Mouse (Mus musculus): Measurements from ENCODE around the gene Nmnat2.
A peak's percentile ranks its signal among the peaks of the same experiment; 100 is the strongest.

The Nmnat2 gene

DNA sequence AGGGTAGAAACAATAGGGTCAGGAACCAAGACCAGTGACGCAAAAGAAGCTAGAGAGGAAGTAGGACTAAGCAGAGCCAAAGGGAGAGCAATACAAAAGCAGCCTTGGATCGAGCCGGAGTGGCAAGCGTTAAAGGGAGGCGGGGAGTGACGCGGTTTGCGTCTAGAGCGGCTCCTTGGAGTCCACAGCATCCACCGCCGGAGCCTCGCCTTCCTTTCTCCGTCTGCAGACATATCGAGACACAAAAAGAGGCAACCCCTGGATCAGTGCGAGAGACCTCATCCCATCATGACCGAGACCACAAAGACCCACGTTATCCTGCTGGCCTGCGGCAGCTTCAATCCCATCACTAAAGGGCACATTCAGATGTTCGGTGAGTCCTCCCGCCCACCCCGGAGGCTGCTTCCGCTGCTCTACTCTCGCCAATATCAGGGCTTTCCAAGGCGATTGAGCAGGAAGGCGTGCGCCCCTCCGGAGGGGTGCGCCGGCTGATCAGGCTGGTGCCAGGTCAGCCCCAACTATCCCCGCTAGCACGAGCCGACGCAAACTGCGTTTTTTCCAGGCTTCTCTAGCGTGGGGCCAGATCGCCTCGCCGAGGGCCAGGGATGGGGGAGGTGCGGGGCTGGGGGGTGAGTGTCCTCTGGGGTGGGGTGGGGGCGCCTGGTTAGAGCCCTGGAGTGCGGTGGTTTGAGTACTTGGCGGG lies at the start of gene Nmnat2:
TSS of gene Nmnat2 (plus strand) at position 173 of the 703 bp plus-strand sequence.
- DNase-seq (ENCODE audit: low spot score), result peak; percentile 64

GRCm38 (mm10) chr1:152913483-152914460 lies 41.0 kb upstream of the Nmnat2 start:
- no peak for DNase-seq (ENCODE audit: low spot score)

DNA sequence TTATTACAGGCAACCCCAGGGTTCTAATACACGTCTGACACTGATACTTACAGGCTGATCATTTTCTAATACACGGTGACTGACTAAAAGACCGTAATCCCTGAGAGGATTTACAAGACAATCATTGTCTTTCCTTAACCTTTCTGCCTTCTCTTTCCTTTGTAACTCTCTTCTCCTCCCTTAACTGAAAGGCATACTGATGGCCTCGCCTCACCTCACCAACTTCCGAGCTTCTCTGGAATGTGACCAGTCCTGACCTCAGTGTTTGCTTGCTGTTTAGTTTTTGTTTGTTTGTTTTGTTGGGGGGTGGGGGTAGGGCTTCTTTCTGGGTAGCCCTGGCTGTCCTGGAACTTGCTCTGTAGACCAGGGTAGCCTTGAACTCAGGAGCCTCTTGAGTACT lies 39.0 kb upstream of the Nmnat2 start:
- DNase-seq (ENCODE audit: low spot score), result no peak

DNA sequence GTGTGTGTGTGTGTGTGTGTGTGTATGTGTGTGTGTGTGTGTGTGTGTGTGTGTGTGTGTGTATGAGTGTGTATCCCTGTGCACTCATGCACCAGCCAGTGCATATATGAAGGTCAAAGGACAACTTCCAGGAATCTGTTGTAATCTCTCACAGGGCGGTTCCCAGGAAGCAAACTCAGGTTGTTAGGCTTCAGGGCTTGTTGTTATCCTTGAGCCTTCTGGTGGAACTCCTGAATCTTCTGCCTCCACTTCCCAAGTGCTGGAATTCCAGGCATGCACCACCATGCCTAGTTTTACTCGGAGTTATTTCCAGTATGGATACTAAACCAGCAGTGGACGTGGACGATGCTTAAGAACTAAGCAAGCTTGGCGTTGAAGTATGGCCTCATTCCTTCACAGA lies 37.9 kb upstream of the Nmnat2 start:
- no peak for DNase-seq (ENCODE audit: low spot score)

GRCm38 (mm10) chr1:152917626-152918025 lies 37.2 kb upstream of the Nmnat2 start:
- no peak for DNase-seq (ENCODE audit: low spot score)

DNA sequence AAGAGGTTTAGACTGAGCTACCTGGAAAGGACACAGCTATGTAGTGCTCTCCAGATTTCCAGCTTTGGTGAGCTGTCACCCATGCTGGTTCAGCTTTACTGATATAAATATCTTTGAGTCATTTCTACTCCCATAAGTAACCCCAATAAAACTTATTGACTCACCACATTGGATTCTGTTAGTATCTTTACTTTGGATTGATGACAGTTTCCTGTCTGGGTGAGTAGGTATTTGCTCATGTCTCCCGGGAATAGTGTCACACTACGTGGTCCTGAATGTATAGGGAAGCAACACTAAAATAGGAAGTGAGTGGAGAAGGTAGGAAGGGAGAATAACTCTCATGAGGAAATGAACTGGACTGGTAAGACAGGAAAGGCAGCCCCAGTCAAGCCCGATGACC lies 33.0 kb upstream of the Nmnat2 start:
- no peak for DNase-seq (ENCODE audit: low spot score)

DNA sequence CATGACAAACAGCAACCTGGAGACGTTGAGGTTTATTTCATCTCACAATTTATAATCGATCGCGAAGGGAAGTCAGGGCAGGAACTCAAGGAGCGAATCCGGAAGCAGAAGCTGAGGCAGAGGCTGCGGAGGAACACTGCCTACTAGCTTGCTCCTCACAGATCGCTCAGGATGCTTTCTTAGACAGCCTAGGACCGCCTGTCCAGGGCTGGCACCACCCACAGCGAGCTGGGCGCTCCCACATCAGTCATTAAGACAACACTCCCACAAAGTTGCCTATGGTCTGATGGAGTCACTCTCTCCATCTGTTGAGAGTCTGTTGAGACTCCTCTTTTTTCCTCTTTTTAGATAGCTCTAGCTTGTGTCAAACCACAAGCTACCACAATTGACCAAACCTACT lies 20.8 kb upstream of the Nmnat2 start:
- DNase-seq (ENCODE audit: low spot score), result no peak

GRCm38 (mm10) chr1:152935476-152935875 lies 19.3 kb upstream of the Nmnat2 start:
- no peak for DNase-seq (ENCODE audit: low spot score)

- DNase-seq (ENCODE audit: low spot score), result no peak
Observed at GRCm38 (mm10) chr1:152936365-152936764, 18.4 kb upstream of the Nmnat2 start.

- DNase-seq (ENCODE audit: low spot score), result no peak
Observed at GRCm38 (mm10) chr1:152942977-152943376, 11.8 kb upstream of the Nmnat2 start.

DNA sequence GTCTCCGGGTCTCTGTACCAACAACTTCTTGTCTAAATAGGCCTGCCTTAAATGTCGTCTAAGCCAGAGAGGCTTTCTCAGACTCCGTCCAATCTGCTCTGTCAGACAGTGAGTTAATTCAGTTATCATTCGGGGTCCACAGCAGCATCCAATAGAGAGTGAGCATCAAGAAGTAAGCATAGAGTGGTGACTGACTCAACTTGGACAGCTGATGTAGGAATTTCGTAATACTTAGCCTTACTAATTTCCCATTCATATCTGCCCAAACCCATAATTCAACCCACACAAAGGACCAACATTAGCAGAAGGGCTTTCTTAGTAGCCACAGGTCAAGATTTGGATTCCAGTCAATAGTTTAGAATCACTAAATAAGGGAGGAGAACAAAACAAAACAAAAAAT lies 626 bp upstream of the Nmnat2 start:
- DNase-seq (ENCODE audit: low spot score), result no peak

GRCm38 (mm10) chr1:152955564-152956211 lies 895 bp downstream of the Nmnat2 start:
- no peak for DNase-seq (ENCODE audit: low spot score)

- DNase-seq (ENCODE audit: low spot score), result no peak
Observed at GRCm38 (mm10) chr1:152956221-152956620, 1.4 kb downstream of the Nmnat2 start.

GRCm38 (mm10) chr1:152964344-152964743 lies 9.6 kb downstream of the Nmnat2 start:
- no peak for DNase-seq (ENCODE audit: low spot score)

DNA sequence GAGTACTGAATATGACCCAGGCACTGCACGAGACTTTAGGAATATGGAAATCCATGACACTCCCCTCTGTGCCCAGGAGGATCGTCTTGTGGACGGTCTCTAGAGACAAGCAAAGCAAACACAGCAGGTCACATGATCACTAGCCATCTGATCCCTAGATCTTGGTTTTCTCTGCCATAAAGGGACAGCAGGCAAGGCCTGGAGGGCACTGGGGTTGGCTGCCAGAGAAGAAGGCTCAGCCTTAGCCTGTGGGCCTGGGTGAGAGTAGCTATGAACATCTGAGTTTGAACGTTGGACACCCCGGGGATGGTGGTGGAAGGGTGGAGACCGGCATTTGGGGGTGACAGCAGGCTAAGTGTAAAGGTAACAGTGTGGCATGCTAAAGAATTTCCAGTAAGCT lies 11.4 kb downstream of the Nmnat2 start:
- no peak for DNase-seq (ENCODE audit: low spot score)

- DNase-seq (ENCODE audit: low spot score), result no peak
Observed at GRCm38 (mm10) chr1:152966686-152967085, 11.9 kb downstream of the Nmnat2 start.

GRCm38 (mm10) chr1:152969081-152969480 lies 14.3 kb downstream of the Nmnat2 start:
- DNase-seq (ENCODE audit: low spot score), result no peak

DNA sequence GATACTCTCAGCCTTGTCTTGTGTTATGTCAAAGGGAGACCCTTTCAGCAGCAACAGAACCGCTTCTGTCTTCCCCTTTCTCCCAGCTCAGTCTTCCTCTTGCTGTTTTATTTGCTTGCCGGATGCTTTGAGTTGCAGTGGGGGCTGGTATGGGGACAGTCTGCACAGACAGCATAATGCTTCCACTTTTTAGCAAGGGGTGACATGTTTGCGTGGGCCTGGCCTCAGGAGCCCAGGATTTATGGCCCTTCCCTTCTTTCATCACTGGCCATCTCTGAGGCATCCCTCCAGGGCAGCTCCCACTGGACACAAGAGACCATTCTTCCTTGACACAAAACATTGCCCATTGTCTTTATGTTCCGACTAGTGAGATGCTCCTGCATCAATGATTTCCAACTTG lies 18.2 kb downstream of the Nmnat2 start:
- DNase-seq (ENCODE audit: low spot score), result no peak

DNA sequence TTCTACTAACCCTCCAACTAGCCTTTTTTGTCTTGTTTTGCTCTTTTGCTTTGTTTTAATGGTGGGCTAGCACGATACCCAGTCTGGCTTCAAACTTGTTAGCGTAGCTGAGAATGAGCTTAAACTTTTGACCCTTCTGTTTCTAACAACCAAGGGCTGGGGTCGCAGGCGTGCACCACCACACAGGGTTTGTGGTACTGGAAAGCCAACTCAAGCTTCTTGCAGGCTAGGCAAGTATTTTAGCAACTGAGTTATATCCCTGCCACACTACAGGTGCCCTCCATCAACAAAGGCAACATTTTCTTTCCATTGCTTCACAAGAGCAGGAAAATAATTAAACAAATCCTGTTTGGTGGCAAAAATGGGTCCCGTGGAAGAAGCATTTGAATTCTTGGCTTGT lies 18.6 kb downstream of the Nmnat2 start:
- DNase-seq (ENCODE audit: low spot score), result no peak

- DNase-seq (ENCODE audit: low spot score), result no peak
Observed at GRCm38 (mm10) chr1:152973861-152974260, 19.1 kb downstream of the Nmnat2 start.

DNA sequence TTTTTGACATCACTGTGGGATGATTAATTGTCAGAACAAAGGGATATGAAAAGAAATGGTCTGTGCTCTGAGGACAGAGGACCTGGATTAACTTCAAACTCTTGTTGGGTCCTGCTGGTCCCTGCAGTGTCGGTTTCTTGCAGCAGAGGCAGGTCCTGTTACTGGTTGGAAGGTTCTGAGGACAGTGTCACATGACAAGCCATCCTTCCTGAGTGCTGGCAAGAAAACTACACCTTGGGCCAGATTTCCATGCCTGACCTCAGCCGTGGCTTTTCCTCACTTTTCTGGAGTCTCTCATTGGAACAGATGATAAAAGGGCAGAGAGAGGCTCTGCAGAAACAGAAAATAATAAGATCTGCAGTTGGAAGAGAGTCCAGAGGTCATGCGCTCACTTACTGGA lies 20.4 kb downstream of the Nmnat2 start:
- no peak for DNase-seq (ENCODE audit: low spot score)

DNA sequence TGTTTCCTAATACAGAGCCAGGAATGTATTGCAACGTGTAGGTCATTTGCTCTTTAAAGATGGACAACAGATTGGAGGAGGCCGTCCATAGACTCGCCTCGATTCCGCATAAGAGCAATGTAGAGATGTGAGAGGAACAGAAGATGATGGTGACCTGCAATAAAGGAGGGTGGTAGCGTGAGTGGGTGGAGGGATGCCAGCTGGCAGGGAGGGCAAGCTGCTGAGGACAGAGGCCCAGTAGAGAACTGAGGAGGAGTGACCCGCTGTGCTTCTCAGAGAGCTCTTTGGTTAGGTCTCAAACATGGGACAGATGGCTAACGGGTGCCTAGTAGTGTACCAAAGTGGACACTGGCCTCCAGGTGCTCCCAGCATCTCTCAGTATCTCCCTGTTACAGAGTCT lies 23.9 kb downstream of the Nmnat2 start:
- DNase-seq (ENCODE audit: low spot score), result no peak

DNA sequence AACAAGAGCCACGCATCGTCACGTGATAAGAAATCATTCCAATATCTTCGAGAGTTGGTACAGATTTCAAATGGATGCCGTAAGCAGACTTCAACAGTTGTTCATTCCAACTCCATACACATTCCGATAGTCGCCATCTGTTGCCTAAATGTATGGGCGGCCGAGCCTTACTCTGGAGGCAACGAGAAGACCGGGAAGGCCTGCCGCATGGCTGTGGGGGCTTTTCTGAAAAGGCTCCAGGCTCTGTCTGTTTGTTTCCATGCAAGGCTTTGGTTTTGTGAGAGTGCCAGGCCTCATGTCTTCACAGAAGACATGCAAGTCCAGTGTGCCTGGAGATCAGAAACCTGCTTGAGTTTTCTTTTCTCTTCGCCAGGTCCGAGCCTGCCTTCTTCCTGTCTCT lies 28.6 kb downstream of the Nmnat2 start:
- peak; percentile 37 for DNase-seq (ENCODE audit: low spot score)

Data from left cerebral cortex, adult 11 months (tissue).